Mouse (Mus musculus) intestine, postnatal 0 days (tissue): Measurements from ENCODE around the gene Pomgnt2. TPM values are rescaled to one million over a fixed set of nuclear protein-coding genes. Genes with fewer than 3 reads are reported as not detected.

Source experiments
- ATAC-seq: fragments of 200-750 bp; cut with Nextera tagmentation; 2 replicates; pipeline ENCODE4 v1.8.0; 2017; ENCODE audit warnings: mild to moderate bottlenecking, moderate TSS enrichment, moderate library complexity
- H3K27ac ChIP-seq: fragments of 300-500 bp; sonication (generic); 2 replicates; pipeline ENCODE4 v1.5.1; 2014; ENCODE audit warnings: mild to moderate bottlenecking, low read depth, low read length, moderate library complexity
- H3K27me3 ChIP-seq: fragments of 300-500 bp; sonication (generic); replicated peaks from 2 replicates; pipeline ENCODE4 v1.6.1; 2014; ENCODE audit warnings: low read length, mixed read lengths; ENCODE audit not compliant: control insufficient read depth, insufficient read depth
- H3K36me3 ChIP-seq: fragments of 300-500 bp; sonication (generic); 2 replicates; pipeline ENCODE4 v1.6.1; 2014; ENCODE audit warnings: mild to moderate bottlenecking, moderate library complexity; ENCODE audit not compliant: control insufficient read depth, insufficient read depth
- H3K4me1 ChIP-seq: fragments of 300-500 bp; sonication (generic); replicated peaks from 2 replicates; pipeline ENCODE4 v1.6.1; 2014; ENCODE audit warnings: antibody characterized with exemption, low read length, mixed read lengths; ENCODE audit not compliant: control insufficient read depth, insufficient read depth
- H3K4me2 ChIP-seq: fragments of 300-500 bp; sonication (generic); replicated peaks from 2 replicates; pipeline ENCODE4 v1.6.1; 2014; ENCODE audit warnings: low read depth, mild to moderate bottlenecking, moderate library complexity
- H3K4me3 ChIP-seq: fragments of 300-500 bp; sonication (generic); 2 replicates; pipeline ENCODE4 v1.5.1; 2014; ENCODE audit warnings: low read depth, low read length
- H3K9ac ChIP-seq: fragments of 300-500 bp; sonication (generic); 2 replicates; pipeline ENCODE4 v1.6.1; 2014; ENCODE audit warnings: mild to moderate bottlenecking, low read depth, low read length
- H3K9me3 ChIP-seq: fragments of 300-500 bp; sonication (generic); 2 replicates; pipeline ENCODE4 v1.6.1; 2016; ENCODE audit warnings: mixed run types; ENCODE audit not compliant: control insufficient read depth
- CTCF ChIP-seq: sonication (generic); IDR thresholded peaks from 2 replicates; pipeline ENCODE4 v1.5.1; 2016; ENCODE audit warnings: low read depth, mild to moderate bottlenecking, control low read depth, antibody characterized with exemption, moderate library complexity
- WGBS: fragments of 180-500 bp; shearing (Covaris S2); extraction: QIAGEN DNeasy Blood & Tissue Kit; methylation state at CpG from one replicate; pipeline ENCODE4 v1.1.7; 2014; 5-methylcytosine and 5-hydroxymethylcytosine counted together
- polyA plus RNA-seq: library from polyadenylated mRNA; unstranded; fragments of >200 nt; fragmentation: Nextera tagmentation; extraction: Ambion mirVana; gene quantifications from 2 replicates; pipeline ENCODE4 v1.2.1, GENCODE M21; 2015

Pomgnt2 gene
- polyA plus RNA-seq, 1 experiment from 2014 or later, result 7.3 TPM

DNA sequence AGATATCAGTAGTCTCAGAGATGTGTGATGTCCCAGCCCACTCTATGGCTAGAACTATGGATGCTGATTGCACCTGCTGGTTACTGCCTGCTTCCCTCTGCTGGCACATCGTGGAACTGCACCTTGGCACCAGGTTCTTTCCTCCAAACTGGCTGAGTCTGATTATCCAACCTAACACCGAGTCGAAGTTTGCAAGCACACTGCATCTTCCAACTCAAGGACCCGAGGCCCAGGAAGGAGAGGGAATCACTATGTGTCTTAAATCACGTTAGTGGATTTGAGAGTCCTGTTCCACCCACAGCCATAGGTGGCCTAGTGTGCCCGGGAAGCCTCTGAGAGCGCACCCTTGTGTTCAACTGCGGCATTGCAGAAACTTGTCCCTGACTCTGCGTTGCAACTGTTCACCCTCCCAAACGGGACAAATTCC is 17.3 kb upstream of the Pomgnt2 start:
- 0 out of 2 replicates have a peak, but pooled peaks have one; percentile 32 for ATAC-seq
- Histone ChIP-seq H3K9me3 (no peaks in the 10 kb centered on the region), H3K4me3 (no peak overlapping the region), H3K4me1 (no peaks in the 10 kb centered on the region), H3K27me3 (no peaks in the 10 kb centered on the region), H3K9ac (no peak overlapping the region), H3K36me3 (no peaks in the 10 kb centered on the region), H3K27ac (no peak overlapping the region), H3K4me2 (0 out of 2 replicates have a peak overlapping the region, but pooled peaks have one; percentile 2)
- 11% methylated on average over 10 of the region's 10 CpGs for WGBS
- TF ChIP-seq CTCF, result peak; percentile 88

DNA sequence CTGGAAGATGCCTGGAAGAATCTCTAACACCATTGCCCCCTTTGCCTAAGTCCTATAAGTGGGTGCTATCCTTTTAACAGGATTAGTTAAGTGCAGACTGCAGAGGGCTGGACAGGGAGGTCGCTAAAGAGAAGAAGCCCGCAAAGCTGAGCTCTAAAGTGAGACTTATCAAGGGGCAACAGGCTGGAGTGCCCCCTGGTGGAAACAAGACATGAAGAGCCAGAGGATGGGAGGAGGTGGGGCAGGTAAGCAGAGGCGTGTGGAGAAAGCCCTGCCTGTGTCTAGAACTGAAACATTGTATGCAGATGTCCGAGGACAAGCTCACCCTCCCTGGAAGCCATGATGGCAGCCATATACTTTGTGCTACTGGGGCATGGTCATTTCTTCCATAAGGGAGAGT is 16.7 kb upstream of the Pomgnt2 start:
- no peak; the same call in 1 of the 2 replicates for TF ChIP-seq CTCF
- no peak for ATAC-seq
- H3K4me2 ChIP-seq, result no peak overlapping the region
- H3K4me3 ChIP-seq, result no peak overlapping the region
- no peaks in the 10 kb centered on the region for H3K9me3 ChIP-seq
- H3K27me3 ChIP-seq, result no peaks in the 10 kb centered on the region
- H3K4me1 ChIP-seq, result no peaks in the 10 kb centered on the region
- no peak overlapping the region for H3K27ac ChIP-seq
- no peak overlapping the region for H3K9ac ChIP-seq
- H3K36me3 ChIP-seq, result no peaks in the 10 kb centered on the region
- WGBS, result 60% methylated on average over 4 of the region's 4 CpGs

DNA sequence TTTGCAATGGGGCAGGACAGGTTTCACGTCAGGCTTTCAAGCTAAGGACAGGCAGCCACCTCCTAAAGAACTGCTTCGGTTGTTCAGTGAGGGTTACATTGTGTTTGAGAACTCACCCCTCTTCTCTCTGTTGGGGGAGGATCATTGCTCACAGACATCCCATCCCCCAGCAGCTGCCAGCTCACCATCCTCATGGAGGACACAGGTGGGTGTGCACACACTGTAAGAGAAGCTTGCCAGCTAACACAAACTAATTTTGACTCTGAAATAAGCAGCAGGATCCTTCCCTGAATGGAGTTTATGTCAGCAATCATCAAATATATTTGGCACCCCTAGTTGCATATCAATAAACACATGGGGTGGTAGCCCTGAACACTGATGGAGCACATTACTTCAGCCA is 15.9 kb upstream of the Pomgnt2 start:
- ATAC-seq, result no peak
- Histone ChIP-seq H3K9ac (no peak overlapping the region), H3K36me3 (no peaks in the 10 kb centered on the region), H3K4me3 (no peak overlapping the region), H3K9me3 (no peaks in the 10 kb centered on the region), H3K4me1 (no peaks in the 10 kb centered on the region), H3K27ac (no peak overlapping the region), H3K4me2 (no peak overlapping the region), H3K27me3 (no peaks in the 10 kb centered on the region)
- no peak for TF ChIP-seq CTCF
- WGBS, result 77% methylated on average over 2 of the region's 2 CpGs

DNA sequence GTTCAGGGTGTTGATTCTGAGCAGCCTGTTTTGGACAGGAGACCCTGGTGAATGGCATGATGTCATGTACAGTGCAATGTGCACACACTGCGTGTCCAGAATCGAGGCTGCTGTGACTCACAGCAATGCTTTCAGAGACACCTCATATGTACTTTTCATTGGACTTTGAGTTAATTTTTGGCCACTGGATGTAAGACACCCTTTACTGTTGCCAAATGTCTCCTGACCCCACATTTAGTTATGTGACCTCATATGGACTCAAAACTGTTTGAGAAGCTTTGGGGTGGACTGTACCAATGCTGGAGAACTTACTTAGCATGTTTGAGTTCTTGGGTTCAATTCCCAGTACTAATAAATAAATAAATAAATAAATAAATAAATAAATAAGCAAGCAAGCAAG is 13.8 kb upstream of the Pomgnt2 start:
- Histone ChIP-seq H3K4me2 (no peak overlapping the region), H3K4me3 (no peak overlapping the region), H3K27me3 (no peaks in the 10 kb centered on the region), H3K9ac (no peak overlapping the region), H3K36me3 (no peaks in the 10 kb centered on the region), H3K9me3 (no peaks in the 10 kb centered on the region), H3K4me1 (no peaks in the 10 kb centered on the region), H3K27ac (no peak overlapping the region)
- no peak for ATAC-seq
- 83% methylated on average over 2 of the region's 2 CpGs for WGBS
- TF ChIP-seq CTCF, result no peak

DNA sequence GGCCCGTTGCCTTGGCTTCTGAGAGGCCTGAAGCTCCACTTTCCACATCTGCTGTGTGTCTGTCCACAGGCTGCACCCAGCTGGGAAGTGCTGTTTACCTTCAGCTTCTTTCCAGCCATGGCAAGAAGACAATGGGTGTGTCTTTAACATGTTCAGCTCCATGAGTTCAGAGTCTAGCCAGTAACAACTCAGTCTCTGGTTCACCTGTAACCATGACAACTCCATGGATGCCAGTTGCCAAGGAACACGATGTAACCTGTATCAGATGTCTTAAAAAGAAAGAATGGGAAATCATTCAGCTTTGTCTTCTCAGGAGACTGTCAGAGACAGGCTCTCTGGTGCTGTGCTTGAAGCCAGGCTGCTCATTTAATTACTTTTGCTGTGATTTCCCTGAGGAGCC is 12.0 kb upstream of the Pomgnt2 start:
- H3K36me3 ChIP-seq, result no peaks in the 10 kb centered on the region
- no peak for TF ChIP-seq CTCF
- no peak for ATAC-seq
- H3K9ac ChIP-seq, result no peak overlapping the region
- H3K4me1 ChIP-seq, result no peaks in the 10 kb centered on the region
- 33% methylated on average over 2 of the region's 2 CpGs for WGBS
- H3K4me3 ChIP-seq, result no peak overlapping the region
- no peak overlapping the region for H3K27ac ChIP-seq
- no peak overlapping the region for H3K4me2 ChIP-seq
- no peaks in the 10 kb centered on the region for H3K27me3 ChIP-seq
- no peaks in the 10 kb centered on the region for H3K9me3 ChIP-seq

DNA sequence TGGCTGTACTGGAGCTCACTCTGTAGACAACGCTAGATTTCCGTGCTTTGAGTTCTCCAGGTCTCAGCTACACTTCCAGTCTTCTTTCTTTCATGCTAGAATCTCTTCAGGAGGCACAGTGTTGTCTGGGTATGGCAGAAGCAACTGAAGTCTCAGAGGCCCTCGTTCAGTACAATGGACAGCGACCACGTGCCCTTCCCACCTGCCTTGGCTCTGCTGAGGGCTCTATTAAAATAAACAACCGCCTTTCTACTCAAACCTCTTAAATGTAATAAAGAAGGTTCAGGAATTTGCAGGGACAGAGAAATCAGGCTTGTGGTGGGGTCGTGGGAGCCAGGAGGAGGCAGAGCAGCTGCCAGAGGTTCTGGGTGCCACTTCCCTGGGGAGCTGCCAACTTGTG is 9.7 kb upstream of the Pomgnt2 start:
- H3K27ac ChIP-seq, result no peak overlapping the region
- H3K4me1 ChIP-seq, result no peaks in the 10 kb centered on the region
- no peaks in the 10 kb centered on the region for H3K9me3 ChIP-seq
- H3K27me3 ChIP-seq, result no peaks in the 10 kb centered on the region
- H3K9ac ChIP-seq, result no peak overlapping the region
- H3K4me3 ChIP-seq, result no peak overlapping the region
- WGBS, result 7% methylated on average over 7 of the region's 7 CpGs
- no peaks in the 10 kb centered on the region for H3K36me3 ChIP-seq
- no peak for ATAC-seq
- no peak overlapping the region for H3K4me2 ChIP-seq
- no peak for TF ChIP-seq CTCF

DNA sequence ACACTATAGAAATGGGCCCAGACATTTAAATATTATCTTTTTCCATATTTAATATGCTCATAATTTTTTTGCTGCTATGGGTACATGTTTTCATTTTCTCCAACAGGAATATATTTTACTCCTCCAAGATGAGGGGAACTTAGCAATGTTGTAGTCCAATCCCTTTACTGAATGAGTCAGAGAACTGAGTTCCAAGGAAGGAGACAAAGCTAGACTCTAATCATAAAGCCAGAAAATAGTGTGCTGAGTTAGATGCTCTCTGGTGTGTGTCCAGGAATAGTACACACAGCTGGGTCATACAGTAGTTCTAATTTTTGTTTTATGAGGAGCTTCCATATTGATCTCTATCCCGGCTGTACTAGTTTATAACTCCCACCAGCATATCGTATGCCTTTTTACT is 9.3 kb upstream of the Pomgnt2 start:
- H3K36me3 ChIP-seq, result no peaks in the 10 kb centered on the region
- TF ChIP-seq CTCF, result no peak
- H3K27ac ChIP-seq, result no peak overlapping the region
- H3K9ac ChIP-seq, result no peak overlapping the region
- 89% methylated on average over 2 of the region's 2 CpGs for WGBS
- H3K27me3 ChIP-seq, result no peaks in the 10 kb centered on the region
- ATAC-seq, result no peak
- H3K4me1 ChIP-seq, result no peaks in the 10 kb centered on the region
- H3K4me2 ChIP-seq, result no peak overlapping the region
- H3K4me3 ChIP-seq, result no peak overlapping the region
- no peaks in the 10 kb centered on the region for H3K9me3 ChIP-seq
